Mouse (Mus musculus) embryonic facial prominence, embryonic 10.5 days (tissue): Measurements from ENCODE around the gene Ctsw. TPM values are rescaled to one million over a fixed set of nuclear protein-coding genes. Genes with fewer than 3 reads are reported as not detected.

Experiments
- DNase-seq: peaks from one replicate; pipeline ENCODE4 v3.0.0-alpha.2; 2017; ENCODE audit warnings: low spot score
- H3K27ac ChIP-seq: fragments of 300-500 bp; sonication (generic); replicated peaks from 2 replicates; pipeline ENCODE4 v1.5.1; 2016; ENCODE audit warnings: mild to moderate bottlenecking
- H3K27me3 ChIP-seq: fragments of 300-500 bp; sonication (generic); replicated peaks from 2 replicates; pipeline ENCODE4 v1.6.1; 2016; ENCODE audit warnings: low read depth, mild to moderate bottlenecking; ENCODE audit not compliant: poor library complexity, severe bottlenecking
- H3K36me3 ChIP-seq: fragments of 300-500 bp; sonication (generic); replicated peaks from 2 replicates; pipeline ENCODE4 v1.6.1; 2016; ENCODE audit warnings: mild to moderate bottlenecking, moderate library complexity
- H3K4me1 ChIP-seq: fragments of 300-500 bp; sonication (generic); 2 replicates; pipeline ENCODE4 v1.6.1; 2016
- H3K4me3 ChIP-seq: fragments of 300-500 bp; sonication (generic); 2 replicates; pipeline ENCODE4 v1.5.1; 2016; ENCODE audit warnings: mild to moderate bottlenecking, moderate library complexity
- H3K9me3 ChIP-seq: fragments of 300-500 bp; sonication (generic); 2 replicates; pipeline ENCODE4 v1.6.1; 2016; ENCODE audit warnings: mild to moderate bottlenecking
- WGBS: fragments of 180-500 bp; shearing (Covaris S2); methylation state at CpG from one replicate; pipeline ENCODE4 v1.1.7; 2016; 5-methylcytosine and 5-hydroxymethylcytosine counted together
- polyA plus RNA-seq: library from polyadenylated mRNA; unstranded; fragments of >200 nt; fragmentation: Nextera tagmentation; extraction: Ambion mirVana; gene quantifications from 2 replicates; pipeline ENCODE4 v1.2.1, GENCODE M21; 2016

Ctsw gene
- polyA plus RNA-seq, 1 experiment from 2014 or later = 1.1 TPM

- H3K36me3 ChIP-seq = peaks cover 59% of the 10 kb centered on the region
- H3K4me1 ChIP-seq = peaks cover 36% of the 10 kb centered on the region
- DNase-seq = no peak
- 0 out of 2 replicates have a peak overlapping the region, but pooled peaks have one; percentile 89 for H3K4me3 ChIP-seq
- 0 out of 2 replicates have a peak overlapping the region, but pooled peaks have one; percentile 22 for H3K27ac ChIP-seq
- no peaks in the 10 kb centered on the region for H3K27me3 ChIP-seq
- 93% methylated on average over 7 of the region's 7 CpGs for WGBS
- H3K9me3 ChIP-seq = no peaks in the 10 kb centered on the region
Observed at GRCm38 (mm10) chr19:5485821-5486220, 17.5 kb upstream of the Ctsw start.

- 94% methylated on average over 8 of the region's 8 CpGs for WGBS
- no peaks in the 10 kb centered on the region for H3K27me3 ChIP-seq
- DNase-seq = no peak
- H3K4me1 ChIP-seq = peaks cover 36% of the 10 kb centered on the region
- no peak overlapping the region for H3K27ac ChIP-seq
- no peaks in the 10 kb centered on the region for H3K9me3 ChIP-seq
- H3K36me3 ChIP-seq = peaks cover 63% of the 10 kb centered on the region
- H3K4me3 ChIP-seq = no peak overlapping the region
Observed at GRCm38 (mm10) chr19:5485371-5485770, 17.1 kb upstream of the Ctsw start.

GRCm38 (mm10) chr19:5484496-5484895, 16.2 kb upstream of the Ctsw start:
- WGBS = 90% methylated on average over 5 of the region's 5 CpGs
- H3K36me3 ChIP-seq = peaks cover 72% of the 10 kb centered on the region

GRCm38 (mm10) chr19:5483386-5484359, 15.4 kb upstream of the Ctsw start:
- Histone ChIP-seq H3K27me3 (no peaks in the 10 kb centered on the region), H3K27ac (no peak overlapping the region), H3K36me3 (peaks cover 80% of the 10 kb centered on the region), H3K9me3 (no peaks in the 10 kb centered on the region), H3K4me1 (peaks cover 23% of the 10 kb centered on the region), H3K4me3 (no peak overlapping the region; the same call in 1 of the 2 replicates)
- 93% methylated on average over 19 of the region's 19 CpGs for WGBS
- DNase-seq = no peak

More at GRCm38 (mm10) chr19:5484496-5484895, 16.2 kb upstream of the Ctsw start:
- no peaks in the 10 kb centered on the region for H3K9me3 ChIP-seq
- H3K27ac ChIP-seq = no peak overlapping the region
- no peak for DNase-seq
- no peaks in the 10 kb centered on the region for H3K27me3 ChIP-seq
- H3K4me1 ChIP-seq = peaks cover 30% of the 10 kb centered on the region
- H3K4me3 ChIP-seq = no peak overlapping the region

GRCm38 (mm10) chr19:5481398-5481797, 13.1 kb upstream of the Ctsw start:
- Histone ChIP-seq H3K27ac (no peak overlapping the region), H3K4me1 (peaks cover 6% of the 10 kb centered on the region), H3K4me3 (no peak overlapping the region), H3K27me3 (no peaks in the 10 kb centered on the region), H3K36me3 (peaks cover 97% of the 10 kb centered on the region), H3K9me3 (no peaks in the 10 kb centered on the region)
- 89% methylated on average over 10 of the region's 10 CpGs for WGBS
- no peak for DNase-seq

- DNase-seq = no peak
- H3K36me3 ChIP-seq = peaks cover 91% of the 10 kb centered on the region
- H3K4me3 ChIP-seq = no peak overlapping the region
- no peaks in the 10 kb centered on the region for H3K27me3 ChIP-seq
- no peak overlapping the region for H3K27ac ChIP-seq
- H3K9me3 ChIP-seq = no peaks in the 10 kb centered on the region
- H3K4me1 ChIP-seq = peaks cover 16% of the 10 kb centered on the region
- 90% methylated on average over 10 of the region's 10 CpGs for WGBS
Observed at GRCm38 (mm10) chr19:5480016-5480415, 11.7 kb upstream of the Ctsw start.

- H3K36me3 ChIP-seq = peaks cover 69% of the 10 kb centered on the region
Observed at GRCm38 (mm10) chr19:5477668-5478300, 9.5 kb upstream of the Ctsw start.

GRCm38 (mm10) chr19:5477004-5477667, 8.8 kb upstream of the Ctsw start:
- no peaks in the 10 kb centered on the region for H3K9me3 ChIP-seq
- no peak for DNase-seq
- no peaks in the 10 kb centered on the region for H3K27me3 ChIP-seq
- H3K4me1 ChIP-seq = peaks cover 32% of the 10 kb centered on the region
- no peak overlapping the region; the same call in 1 of the 2 replicates for H3K4me3 ChIP-seq
- H3K36me3 ChIP-seq = peaks cover 62% of the 10 kb centered on the region
- H3K27ac ChIP-seq = no peak overlapping the region
- 89% methylated on average over 10 of the region's 10 CpGs for WGBS

More at GRCm38 (mm10) chr19:5477668-5478300, 9.5 kb upstream of the Ctsw start:
- H3K27me3 ChIP-seq = no peaks in the 10 kb centered on the region
- H3K9me3 ChIP-seq = no peaks in the 10 kb centered on the region
- no peak for DNase-seq
- 92% methylated on average over 18 of the region's 18 CpGs for WGBS
- no peak overlapping the region; the same call in 1 of the 2 replicates for H3K4me3 ChIP-seq
- H3K4me1 ChIP-seq = peaks cover 32% of the 10 kb centered on the region
- no peak overlapping the region for H3K27ac ChIP-seq

GRCm38 (mm10) chr19:5475069-5475714, 6.9 kb upstream of the Ctsw start:
- DNase-seq = no peak
- Histone ChIP-seq H3K27me3 (no peaks in the 10 kb centered on the region), H3K4me3 (peak overlapping the region; percentile 81), H3K36me3 (peaks cover 43% of the 10 kb centered on the region), H3K4me1 (peaks cover 32% of the 10 kb centered on the region), H3K9me3 (no peaks in the 10 kb centered on the region), H3K27ac (peak overlapping the region; percentile 95)
- 23% methylated on average over 13 of the region's 13 CpGs for WGBS

GRCm38 (mm10) chr19:5474281-5475068, 6.2 kb upstream of the Ctsw start:
- Histone ChIP-seq H3K36me3 (peaks cover 36% of the 10 kb centered on the region), H3K27me3 (no peaks in the 10 kb centered on the region), H3K4me1 (peaks cover 32% of the 10 kb centered on the region), H3K27ac (peak overlapping the region; percentile 95), H3K4me3 (peak overlapping the region; percentile 81), H3K9me3 (no peaks in the 10 kb centered on the region)
- WGBS = 1% methylated on average over 68 of the region's 68 CpGs
- DNase-seq = peak; percentile 69

GRCm38 (mm10) chr19:5473720-5474119, 5.4 kb upstream of the Ctsw start, which contains the start of gene Efemp2:
TSS of gene Efemp2 (plus strand) at chr19:5473954.
- H3K9me3 ChIP-seq = no peaks in the 10 kb centered on the region
- H3K36me3 ChIP-seq = peaks cover 29% of the 10 kb centered on the region
- peak; percentile 84 for DNase-seq
- H3K27ac ChIP-seq = peak within 1 kb of the TSS; percentile 95
- peak within 1 kb of the TSS; percentile 81 for H3K4me3 ChIP-seq
- peaks cover 32% of the 10 kb centered on the region for H3K4me1 ChIP-seq
- H3K27me3 ChIP-seq = no peaks in the 10 kb centered on the region
- WGBS = 2% methylated on average over 22 of the region's 22 CpGs
